Mouse (Mus musculus) cerebellum, postnatal 36 days (tissue): ENCODE measurements around the gene Gm6034.
"Not testable (repeated sequence)": the region's sequence is repeated elsewhere in the genome, so short reads cannot be mapped to it uniquely, and the experiment has no call there.

Experiments used
- DNase-seq, 2 experiments: peaks; one replicate each; pipeline ENCODE4 v3.0.0; 2021 to 2022; ENCODE audit warnings: mixed read lengths in 2 of 2

Gm6034 gene

DNA sequence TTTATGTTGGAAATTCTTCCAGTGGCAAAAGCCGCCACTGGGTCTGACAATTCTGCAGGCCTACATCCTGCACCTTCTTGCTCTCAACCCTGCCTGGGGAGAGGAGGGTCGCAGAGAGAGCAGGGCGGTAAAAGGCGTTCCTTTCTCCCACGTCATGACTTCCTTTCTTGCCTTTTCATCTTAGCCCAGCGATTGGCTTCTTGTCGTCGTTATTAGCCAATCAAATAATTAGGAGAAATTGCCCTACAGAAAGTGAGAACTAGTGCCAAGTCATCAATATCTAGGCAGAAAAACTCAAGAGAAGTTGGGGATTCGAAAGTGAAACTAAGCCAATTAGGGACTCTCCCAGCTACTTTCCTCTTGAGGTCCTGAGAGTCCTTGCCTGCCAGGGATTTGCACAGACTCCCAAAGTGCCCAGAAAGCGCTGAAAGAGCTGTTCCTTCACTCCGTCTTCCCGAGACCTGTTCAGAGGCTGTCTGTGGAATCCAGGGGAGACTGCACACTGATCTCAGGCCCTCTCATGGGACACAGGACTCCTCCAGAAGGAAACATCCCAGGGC is at the start of gene Gm6034, which contains the start of gene H2-T22:
TSS of gene Gm6034 (plus strand) at position 352 of the 560 bp plus-strand sequence.
TSS of gene H2-T22 (minus strand) at position 138 of the 560 bp plus-strand sequence.
- peak; percentile 32 to 55 for DNase-seq

DNA sequence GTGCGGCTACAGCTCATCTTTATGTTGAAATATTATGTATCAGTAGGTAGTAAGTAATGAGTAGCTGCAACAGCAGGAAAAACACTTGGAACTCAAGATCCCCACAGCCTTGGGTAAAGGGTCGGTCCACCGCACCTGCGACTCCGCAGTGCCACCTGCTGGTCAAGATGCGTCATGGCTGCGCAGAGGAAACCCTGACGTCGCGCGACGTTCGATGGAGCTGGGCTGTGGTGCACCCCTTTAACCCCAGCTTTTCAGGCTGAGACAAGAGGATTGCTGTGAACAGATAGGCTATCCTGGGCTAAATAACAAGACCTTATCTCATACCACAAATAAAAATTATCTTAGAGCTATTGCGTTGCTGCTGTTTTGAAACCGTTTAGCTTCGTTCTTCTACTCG is 49.1 kb upstream of the Gm6034 start:
- DNase-seq: peak; percentile 79 to 80

DNA sequence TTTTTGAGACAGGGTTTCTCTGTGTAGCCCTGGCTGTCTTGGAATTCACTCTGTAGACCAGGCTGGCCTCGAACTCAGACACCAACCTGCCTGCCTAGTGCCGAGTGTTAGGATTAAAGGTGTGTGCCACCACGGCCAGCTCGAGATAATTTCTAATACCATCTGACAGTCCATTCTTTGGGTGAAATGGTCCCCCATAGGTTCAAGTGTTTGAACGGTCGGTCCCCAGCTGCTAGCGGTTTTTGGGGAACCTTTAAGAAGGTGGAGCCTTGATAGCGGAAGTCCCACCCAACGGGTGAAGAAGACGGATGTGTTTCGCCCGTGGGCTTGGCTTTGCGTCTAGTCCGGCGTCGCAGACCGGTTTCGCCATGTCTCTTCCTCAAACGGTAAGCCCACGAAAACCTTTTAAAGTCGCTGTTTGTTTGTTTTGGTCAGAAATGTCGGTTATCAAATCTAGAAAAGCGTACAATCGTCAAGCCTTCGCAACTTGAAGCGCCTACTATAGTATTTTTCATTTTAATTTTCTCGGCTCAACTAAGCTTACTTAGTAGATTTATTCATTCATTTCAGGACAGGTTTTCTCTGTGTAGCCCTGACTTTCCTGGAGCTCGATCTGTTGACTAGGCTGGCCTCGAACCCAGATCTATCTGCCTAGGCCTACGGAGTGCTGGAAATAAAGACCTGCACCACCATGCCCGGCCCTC is 48.4 kb upstream of the Gm6034 start:
- peak; percentile 78 to 79 for DNase-seq

DNA sequence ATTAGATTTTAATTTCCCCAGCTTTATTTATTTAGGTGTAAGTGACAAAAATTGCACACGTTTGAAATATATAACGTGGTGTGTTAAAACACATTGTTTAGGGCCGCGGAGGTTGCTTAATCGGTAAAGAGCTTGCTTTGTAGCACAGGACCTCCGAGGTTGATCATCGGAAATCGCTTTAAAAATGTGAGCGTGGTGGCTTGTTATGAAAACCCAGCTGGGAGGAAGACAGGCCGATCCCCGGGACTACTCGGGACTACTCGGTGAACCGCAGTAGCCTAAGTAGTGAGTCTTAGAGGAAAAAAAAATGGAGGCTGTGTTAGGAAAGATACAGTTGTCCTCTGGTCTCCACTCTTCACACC is 47.9 kb upstream of the Gm6034 start:
- no peak for DNase-seq

DNA sequence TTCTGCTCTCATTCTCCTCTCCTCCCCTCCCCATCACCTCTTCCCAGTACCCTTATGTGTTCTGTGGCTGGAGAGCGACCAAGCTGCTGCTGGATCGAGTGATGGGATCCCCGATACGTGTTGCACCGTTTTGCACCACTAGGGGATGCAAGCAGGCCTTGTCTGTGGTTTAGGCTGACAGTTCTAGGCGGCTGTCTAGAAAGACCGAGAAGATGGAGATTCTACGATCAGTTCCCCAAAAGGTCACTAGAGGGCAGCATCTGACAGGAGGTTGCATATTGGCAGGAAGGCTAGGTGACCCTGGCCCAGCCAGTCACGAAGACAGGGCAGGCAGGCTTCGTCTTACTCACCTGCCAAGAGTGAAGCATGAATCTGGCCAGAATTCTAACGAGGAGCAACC is 45.8 kb upstream of the Gm6034 start:
- DNase-seq: peak; percentile 93 to 99

DNA sequence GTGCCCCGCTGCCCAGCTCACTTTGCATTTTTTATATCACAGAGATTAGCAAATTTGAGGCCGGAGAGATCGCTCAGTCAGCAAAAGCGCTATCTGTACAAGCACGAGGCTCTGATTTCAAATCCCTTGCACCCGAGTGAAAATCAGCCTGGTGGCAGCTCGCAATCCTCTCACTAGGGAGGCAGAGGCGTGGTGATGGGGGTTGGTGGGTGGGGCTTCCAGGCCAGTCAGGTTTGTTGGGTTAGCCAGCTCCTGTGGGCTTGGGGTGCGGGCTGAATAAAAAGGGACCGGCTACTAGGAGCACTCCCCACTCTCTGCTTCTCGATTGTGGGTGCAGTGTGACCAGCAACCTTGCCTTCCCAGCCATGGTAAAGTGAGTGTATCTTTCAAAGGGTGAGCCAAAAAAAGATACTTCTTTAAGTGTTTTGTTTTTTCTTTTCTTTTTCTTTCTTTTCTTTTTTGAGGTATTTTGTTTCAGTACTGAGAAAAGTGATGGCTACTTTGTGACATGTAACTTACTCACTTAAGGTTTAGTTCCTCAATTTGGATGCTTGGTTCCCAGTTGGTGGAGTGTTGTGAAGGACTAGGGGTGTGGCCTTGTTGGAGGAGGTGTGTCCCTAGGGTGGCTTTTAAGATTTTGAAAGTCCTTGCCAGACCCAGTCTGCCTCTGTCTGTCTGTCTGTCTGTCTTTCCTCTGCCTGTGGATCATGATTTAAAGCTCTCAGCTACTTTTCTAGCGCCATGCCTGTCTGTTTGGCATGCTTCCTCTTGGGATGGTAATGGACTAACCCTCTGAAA is 44.8 kb upstream of the Gm6034 start:
- no peak for DNase-seq

DNA sequence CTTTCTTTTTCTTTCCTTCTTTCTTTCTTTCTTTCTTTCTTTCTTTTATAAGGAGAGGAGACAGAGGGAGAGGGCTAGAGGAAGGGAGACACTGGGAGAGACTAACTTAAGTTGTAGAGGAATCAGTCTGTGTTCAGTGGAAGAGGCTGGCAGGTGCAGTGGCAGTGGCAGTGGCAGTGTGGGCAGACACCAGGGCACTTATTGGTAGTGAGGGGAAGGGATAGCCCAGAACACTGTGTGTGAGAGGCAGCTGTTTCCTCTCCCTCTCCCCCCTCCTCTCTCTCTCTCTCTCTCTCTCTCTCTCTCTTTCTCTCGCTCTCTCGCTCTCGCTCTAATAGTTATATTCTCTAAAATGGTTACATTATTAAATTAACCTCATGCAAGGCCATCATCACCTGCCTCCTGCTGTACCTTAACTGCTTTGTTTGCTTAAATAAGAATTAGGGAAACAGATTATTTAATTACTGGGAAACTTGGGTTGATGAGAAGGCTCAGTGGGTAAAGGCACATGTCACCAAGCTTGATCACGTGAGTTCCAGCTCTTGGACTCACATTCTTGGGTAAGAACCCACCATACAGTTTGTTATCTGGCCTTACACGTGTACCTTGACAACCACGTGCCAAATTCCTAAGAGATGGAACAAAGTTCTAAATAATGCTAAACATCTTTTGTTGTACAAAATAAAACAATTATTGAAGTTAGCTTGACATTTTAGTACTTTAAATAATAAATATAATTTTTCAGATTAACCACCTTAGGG is 44.0 kb upstream of the Gm6034 start:
- DNase-seq: no peak

DNA sequence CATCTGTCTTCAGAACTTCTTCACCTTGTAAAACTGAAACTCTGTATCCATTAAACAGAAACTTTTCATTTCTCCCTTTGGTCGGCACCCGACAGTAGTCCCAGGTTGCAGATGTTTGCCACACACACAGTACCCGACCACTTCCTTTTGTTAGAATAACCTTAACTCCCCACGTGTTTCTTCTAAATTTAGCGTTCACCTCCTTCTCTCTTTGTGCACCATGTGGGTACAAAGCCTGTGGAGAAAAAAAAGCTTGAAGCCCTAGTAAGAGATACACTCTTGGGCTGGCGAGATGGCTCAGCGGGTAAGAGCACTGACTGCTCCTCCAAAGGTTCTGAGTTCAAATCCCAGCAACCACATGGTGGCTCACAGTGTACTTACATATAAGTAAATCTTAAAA is 43.4 kb upstream of the Gm6034 start:
- no peak for DNase-seq

DNA sequence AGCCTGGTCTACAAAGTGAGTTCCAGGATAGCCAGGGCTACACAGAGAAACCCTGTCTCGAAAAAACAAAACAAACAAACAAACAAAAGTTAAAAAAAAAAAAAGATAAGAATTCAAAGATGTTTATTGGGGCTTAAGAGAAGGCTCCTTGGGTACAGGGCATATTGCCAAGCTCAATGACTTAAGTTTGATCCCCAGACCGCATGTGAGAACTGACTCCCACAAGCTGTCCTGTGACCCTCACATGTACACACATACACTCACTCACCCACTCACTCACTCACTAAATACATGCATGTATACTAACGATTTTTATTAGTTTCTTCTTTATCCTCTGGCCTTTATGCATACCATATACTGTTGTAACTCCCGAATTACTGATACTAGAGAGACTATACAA is 42.4 kb upstream of the Gm6034 start:
- no peak for DNase-seq

DNA sequence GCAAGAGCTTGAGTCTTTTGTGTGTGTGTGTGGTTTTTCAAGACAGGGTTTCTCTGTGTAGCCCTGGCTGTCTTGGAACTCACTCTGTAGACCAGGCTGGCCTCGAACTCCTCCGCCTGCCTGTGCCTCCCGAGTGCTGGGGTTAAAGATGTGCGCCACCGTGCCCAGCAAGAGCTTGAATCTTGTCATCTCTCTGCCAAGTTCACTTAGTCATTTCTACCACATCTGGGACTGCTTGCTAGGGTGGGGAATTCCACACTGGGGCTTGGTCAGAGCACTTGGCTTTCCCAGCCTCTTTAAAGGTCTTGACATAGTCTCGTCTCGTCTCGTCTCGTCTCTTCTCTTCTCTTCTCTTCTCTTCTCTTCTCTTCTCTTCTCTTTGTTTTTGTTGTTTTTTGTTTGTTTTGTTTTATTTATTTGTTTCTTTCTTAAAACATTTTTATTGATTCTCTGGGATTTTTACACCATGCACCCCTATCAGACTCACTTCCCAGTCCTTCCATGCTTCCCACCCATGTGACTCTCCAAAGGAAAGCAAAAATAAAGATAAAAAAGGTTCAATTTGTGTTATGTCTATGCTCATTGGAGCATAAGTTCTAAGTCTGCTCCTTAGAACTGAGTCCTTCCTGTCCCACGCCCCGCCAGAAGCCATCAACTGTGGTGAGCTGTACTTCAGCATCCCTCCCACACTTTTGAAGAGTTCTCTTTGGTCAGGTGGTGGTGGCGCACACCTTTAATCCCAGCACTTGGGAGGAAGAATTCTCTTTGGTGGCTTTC is 41.5 kb upstream of the Gm6034 start:
- no peak for DNase-seq

DNA sequence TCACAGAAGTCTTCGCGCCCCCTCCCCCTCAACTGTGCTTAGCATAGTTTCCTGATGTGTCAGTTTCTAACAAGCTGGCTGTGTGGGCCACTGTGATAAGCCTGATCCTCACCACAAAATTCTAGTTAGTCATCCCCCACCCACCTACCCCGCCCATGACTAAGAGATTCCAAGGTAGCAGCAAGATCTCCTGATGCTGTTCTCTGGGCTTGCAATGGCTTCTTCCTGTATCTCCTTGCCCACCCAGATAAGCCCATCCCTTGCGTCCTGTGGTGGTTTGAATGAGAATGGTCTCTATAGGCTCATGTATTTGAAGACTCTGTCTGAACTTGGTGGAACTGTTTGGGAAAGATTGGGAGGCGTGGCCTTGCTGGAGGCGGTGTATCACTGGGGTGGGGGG is 40.8 kb upstream of the Gm6034 start:
- DNase-seq: no peak

DNA sequence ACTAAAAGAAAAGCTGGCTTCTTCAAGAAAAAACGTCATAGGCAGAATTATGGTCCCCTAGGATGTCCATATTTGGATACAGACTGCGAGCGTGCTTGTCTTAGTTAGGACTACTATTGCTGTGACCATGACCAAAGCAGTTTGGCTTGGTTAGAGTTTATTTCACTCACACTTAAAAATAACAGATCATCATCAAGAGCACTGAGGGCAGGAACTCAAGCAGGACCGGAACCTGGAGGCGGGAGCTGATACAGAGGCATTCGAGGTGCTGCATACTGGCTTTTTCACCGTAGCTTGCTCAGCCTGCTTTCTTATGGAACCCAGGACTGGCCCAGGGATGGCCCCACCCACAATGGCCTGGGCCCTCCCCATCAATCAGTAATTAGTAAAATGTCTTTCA is 39.4 kb upstream of the Gm6034 start:
- no peak for DNase-seq

DNA sequence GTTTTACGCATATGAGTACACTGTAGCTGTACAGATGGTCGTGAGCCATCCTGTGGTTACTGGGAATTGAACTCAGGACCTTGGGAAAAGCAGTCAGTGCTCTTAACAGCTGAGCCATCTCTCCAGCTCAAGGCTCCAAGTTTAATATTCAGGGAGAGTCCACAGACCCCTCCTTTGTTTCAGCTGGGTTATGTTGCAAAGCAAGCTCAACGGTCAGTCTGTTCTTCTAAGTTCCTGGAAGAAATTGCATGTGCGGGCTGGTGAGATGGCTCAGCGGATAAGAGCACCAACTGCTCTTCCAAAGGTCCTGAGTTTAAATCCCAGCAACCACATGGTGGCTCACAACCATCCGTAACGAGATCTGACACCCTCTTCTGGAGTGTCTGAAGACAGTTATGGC is 38.4 kb upstream of the Gm6034 start:
- DNase-seq: not testable (repeated sequence)

DNA sequence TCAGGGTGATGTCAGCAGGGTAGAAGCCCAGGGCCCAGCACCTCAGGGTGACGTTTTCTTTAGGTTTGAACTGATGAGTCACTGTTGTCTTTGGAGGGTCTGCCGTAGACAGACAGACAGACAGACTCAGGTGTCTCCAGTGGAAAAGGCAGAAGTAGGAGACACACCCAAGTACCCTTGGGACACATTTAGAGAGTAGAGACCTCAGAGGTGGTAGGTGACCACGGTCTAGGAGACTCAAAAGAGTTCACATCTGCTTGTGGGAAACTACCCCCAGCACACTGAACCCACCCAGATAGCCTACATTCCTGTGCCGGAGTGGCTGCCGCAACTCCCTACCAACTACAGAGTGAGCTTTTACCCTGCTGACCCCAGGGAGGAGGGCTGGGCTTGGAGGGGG is 27.8 kb upstream of the Gm6034 start:
- no peak for DNase-seq

DNA sequence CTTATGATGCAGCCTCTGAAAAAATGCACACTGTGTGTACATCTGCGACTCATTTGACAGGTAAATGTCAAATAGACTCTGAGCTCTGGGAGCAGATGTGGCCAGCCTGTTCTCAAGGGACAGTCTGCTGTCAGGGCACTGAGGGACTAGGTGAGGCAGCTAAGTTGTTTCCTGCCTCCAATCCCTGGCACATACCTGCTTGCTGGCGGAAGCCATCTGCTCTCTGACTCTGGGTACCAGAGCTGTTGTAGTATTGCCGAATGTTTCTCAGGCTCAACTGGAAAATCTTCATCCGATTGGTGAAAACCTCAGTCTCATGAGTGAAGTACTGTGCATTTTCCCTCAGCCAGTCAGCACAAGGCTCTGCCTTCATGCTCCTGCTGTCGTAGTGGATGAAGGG is 25.7 kb upstream of the Gm6034 start:
- peak in 1 of 2 experiments; percentile 29 for DNase-seq

DNA sequence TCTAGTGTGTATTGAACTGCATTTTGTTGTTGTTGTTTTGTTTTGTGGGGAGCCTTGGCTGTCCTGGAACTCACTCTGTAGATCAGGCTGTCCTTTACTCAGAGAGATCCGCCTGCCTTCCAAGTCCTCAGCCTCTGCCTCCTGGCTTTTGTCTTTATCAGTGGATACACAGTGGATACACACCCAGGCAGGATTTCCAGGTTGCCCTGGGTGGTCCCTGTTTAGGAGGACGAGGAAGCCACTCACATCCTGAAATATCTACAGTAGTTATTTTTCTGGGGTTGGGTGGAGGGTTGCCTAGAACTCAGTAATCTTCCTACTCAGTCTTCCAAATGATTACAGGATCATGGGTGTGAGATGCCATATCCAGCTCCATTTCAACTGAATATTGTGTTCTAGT is 23.8 kb upstream of the Gm6034 start:
- no peak for DNase-seq

DNA sequence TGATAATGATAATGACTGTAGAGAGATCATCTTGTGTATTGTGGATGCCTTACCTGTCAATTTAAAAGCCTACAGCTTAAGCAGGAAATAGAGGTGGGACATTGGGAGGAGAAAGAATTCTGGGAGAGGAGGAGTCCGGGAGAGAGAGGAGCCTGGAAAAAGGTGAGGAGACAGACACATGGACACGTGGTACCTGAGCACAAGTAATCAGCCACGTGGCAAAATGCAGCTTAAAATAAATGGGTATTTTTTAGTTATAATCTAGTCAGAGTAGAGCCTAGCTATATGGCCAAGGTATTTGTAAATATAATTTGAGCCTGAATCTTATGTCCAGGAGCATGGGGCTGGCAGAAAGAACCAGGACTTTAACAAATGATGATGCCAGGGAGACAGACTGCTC is 23.2 kb upstream of the Gm6034 start:
- DNase-seq: no peak

DNA sequence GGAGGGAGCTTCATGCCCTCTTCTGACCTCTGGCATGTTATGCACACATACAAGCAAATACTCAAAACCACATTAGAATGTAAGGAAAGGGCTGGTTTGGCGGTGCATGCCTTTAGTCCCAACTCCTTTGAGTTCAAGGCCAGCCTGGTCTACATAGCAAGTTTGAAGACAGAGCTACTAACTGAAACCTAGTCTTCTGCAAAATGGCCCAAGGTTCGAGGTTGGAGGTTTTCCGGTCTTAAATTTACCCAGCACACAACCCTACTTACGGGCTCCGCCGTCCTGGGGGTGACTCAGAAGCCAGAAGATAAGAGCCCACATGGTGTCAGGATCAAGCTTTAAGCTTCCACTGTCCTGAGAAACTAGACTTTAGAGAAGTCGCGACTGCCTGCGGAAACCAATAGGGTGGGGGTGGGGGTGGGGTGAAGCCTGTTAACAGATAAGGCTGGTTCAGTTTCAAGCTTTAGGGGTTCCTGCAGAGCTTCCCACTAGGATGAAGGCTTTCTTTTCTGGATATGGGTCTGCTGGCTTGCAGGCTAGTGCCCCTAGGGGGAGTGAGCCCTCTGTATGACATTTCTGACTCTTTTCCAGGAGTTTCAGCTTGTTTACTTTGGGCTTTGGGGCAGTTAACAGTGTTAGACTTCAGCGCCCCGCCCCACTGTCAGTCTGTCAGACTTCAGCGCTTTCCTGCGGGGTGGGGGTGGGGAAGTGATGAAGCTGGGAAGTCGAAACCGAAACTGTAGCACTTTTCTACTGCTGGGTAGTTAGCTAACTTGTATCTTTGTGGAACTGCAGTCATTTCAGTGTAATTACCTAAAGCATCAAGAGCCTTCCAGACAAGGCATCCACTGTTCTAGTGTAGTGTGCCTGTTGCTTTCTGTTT is 22.3 kb upstream of the Gm6034 start, which contains the start of gene H2-T24:
TSS of gene H2-T24 (minus strand) at position 370 of the 883 bp plus-strand sequence.
- DNase-seq: no peak

DNA sequence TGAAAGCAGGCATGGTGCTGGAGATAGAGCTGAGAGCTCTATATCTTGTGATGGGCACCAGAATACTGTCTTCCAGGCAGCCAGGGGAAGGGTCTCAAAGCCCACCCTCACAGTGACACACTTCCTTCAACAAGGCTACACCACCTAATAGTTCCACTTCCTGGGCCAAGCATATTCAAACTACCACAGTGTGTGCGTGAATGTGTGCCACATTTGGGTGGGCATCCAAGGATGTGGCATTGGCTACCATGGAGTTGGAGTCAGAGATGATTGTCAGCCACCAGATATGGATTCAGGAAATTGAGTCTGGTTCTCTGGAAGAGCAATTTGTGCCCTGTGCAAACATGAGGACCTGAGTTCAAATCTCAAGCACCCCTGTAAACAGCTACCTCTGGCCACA is 21.5 kb upstream of the Gm6034 start:
- no peak for DNase-seq

DNA sequence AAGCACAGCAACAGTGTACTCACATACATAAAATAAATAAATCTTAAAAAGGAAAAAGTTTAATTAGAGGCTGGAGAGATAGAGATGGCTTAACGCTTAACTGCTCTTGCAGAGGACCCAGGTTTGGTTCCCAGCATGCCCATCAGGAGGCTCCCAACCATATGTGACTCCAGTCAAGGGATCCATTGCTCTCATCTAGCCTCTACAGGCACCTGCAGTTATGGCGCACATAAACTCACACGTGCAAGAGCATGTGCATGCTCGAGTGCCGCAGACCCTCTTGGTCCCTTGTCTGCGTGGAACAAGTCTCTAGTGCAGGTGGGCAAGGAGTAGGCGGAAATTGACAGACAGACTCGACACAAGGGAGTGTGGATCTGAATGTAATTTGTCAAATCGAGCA is 20.7 kb upstream of the Gm6034 start:
- DNase-seq: no peak

DNA sequence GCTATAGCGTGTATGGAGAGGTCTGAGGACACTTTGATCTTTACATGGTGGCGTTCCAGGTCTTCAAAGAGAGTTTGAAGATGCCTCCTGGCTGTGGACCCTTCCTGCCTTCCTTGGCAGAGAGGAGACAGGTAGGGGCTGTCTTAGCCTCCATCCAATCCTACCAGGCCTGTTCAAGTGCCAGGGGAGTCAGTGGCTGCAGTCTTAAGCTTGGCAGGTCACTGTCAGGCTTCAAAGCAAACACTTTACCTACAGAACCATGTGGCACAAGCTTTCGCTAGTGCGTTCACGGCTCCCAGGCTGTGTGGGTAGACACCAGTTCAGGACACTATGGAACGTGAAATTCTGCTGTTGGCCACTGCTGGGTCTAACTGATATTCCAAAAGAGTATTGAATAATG is 19.8 kb upstream of the Gm6034 start:
- DNase-seq: no peak
